Mouse (Mus musculus) brain, embryonic 14.5 days (tissue): Measurements from ENCODE around the gene Clstn3. TPM values are rescaled to one million over a fixed set of nuclear protein-coding genes. Genes with fewer than 3 reads are reported as not detected.
"Not testable (repeated sequence)": the region's sequence is repeated elsewhere in the genome, so short reads cannot be mapped to it uniquely, and the experiment has no call there.

Experiments
- DNase-seq: peaks from one replicate; pipeline ENCODE4 v3.0.0-alpha.2; 2011; ENCODE audit warnings: low read depth
- CTCF ChIP-seq: fragments of 200-500 bp; IDR thresholded peaks from 2 replicates; pipeline ENCODE4 v1.5.1; 2012; ENCODE audit warnings: inconsistent platforms, mild to moderate bottlenecking, moderate library complexity, borderline replicate concordance; ENCODE audit not compliant: insufficient read depth, insufficient read length; ENCODE audit errors: extremely low read depth
- POLR2A ChIP-seq: fragments of 200-500 bp; IDR thresholded peaks from 2 replicates; pipeline ENCODE4 v1.6.1; 2012; ENCODE audit warnings: mild to moderate bottlenecking, inconsistent platforms, borderline replicate concordance; ENCODE audit not compliant: poor library complexity, insufficient read depth, insufficient read length, severe bottlenecking; ENCODE audit errors: extremely low read depth
- polyA plus RNA-seq: library from polyadenylated mRNA; depleted of rRNA; stranded (reverse); fragments of >200 nt; gene quantifications from 2 replicates; pipeline ENCODE4 v1.2.3, GENCODE M21; 2012

Clstn3 gene
- polyA plus RNA-seq, 1 experiment, result 109 TPM

DNA sequence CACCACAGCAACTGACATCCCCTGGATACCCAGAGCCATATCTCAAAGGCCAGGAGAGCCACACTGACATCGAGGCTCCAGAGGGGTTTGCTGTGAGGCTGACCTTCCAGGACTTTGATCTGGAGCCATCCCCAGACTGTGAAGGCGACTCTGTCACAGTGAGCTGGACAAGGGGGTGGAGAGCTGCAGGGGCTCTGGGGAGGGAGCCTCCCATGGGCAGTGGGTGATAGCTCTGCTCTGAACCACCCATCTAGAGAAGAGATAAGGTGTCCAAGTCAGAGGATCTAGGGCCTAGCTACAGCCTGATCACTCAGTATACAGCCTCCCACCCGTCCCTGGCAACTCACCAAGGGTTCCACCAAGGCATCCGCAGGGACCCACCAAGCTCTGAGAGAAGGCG, 29.3 kb upstream of the Clstn3 start:
- TF ChIP-seq POLR2A (no peak), CTCF (no peak)
- DNase-seq, result no peak

DNA sequence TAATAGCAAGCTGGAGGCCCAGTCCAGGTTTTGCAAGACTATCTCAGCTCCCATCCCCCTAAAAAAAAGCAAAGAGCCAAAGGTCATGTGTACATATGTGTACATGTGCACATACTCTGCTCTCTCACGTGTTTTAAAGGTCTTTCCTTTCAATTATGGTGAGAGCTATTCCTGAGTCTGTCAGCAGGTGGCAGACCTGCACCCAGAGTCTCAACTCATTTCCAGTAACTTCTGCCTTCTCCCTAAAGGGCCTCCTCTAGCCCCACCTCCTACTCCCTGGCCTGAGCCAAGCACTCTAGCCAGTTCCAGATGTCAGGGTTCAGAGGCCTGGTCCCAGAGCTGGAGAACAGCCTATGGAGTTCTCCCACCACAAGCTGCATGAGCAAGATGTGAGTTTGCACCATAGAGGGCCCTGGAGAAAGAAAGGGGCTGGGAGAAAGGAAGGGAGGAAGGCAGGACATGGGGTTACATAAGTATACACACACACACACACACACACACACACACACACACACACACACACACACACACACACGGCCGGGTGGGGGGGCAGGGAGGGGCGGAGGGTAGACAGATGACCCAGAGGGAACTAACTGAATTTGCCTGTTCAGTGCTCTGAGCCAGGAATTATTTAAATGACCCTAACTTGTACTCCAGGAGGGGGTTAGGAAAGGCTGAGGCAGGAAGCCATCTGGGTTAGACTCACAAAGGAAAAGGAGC, 28.4 kb upstream of the Clstn3 start, which contains the start of gene C1rl:
Gene C1rl (plus strand): TSS at position 272 of the 720 bp plus-strand sequence.
- TF ChIP-seq CTCF (peak; percentile 66; the same call in 1 of the 2 replicates), POLR2A (no peak)

DNA sequence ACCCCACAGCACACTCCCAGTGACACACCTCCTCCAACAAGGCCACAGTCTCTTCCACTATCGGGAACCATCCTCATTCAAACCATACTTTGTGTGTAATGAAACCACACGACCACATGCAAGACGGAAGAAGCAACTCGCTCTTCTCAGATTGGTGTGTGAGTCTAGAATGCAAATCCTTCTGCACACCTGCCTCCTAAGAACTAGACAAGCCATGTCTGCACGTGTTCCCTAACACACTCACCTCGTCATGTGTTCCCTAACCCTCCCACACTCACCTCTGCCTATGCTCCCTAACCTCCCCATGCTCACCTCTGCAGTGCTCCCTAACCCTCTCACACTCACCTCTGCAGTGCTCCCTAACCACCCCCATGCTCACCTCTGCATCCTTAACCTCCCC, 26.8 kb upstream of the Clstn3 start:
- DNase-seq, result no peak
- TF ChIP-seq POLR2A, result no peak
- TF ChIP-seq CTCF, result no peak

More for the DNA sequence above, 28.4 kb upstream of the Clstn3 start, which contains the start of gene C1rl:
- peak; percentile 60 for DNase-seq

DNA sequence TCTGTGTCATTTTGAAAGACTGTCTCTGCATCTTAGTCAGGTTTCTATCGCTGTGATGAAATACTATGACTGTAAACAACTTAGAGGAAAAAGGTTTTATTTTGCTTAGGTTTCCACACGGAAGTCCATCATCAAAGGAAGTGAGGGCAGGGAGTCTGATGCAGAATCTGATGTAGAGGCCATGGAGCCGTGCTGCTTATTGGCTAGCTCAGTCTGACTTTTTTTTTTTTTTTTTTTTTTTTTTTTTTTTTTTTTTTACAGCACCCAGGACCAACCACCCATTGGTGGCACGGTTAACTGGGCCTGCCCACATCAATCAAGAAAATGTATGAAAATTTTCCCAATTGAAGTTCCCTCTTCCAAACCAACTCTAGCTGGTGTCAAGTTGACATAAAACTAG, 24.4 kb upstream of the Clstn3 start:
- TF ChIP-seq CTCF (no peak), POLR2A (no peak)
- no peak for DNase-seq

DNA sequence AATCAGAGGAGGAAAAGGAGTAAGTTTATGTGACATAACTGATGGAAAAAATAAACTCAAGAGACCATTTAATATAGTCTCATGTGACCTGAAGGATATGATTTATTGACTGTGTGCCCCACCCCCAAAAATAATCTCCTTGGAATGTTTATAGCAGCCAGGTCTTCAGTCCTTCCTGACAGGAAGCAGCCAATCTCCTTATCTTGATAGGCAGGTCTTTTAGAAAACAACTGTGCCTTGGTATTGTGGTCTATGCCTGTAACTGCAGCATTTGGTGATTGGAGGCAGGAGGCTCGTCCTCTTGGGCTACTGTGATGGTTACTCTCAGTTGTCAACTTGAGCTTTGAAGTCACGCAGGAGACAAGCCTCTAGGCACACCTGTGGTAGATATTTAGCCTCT, 22.9 kb upstream of the Clstn3 start:
- no peak for DNase-seq
- TF ChIP-seq POLR2A, result no peak

DNA sequence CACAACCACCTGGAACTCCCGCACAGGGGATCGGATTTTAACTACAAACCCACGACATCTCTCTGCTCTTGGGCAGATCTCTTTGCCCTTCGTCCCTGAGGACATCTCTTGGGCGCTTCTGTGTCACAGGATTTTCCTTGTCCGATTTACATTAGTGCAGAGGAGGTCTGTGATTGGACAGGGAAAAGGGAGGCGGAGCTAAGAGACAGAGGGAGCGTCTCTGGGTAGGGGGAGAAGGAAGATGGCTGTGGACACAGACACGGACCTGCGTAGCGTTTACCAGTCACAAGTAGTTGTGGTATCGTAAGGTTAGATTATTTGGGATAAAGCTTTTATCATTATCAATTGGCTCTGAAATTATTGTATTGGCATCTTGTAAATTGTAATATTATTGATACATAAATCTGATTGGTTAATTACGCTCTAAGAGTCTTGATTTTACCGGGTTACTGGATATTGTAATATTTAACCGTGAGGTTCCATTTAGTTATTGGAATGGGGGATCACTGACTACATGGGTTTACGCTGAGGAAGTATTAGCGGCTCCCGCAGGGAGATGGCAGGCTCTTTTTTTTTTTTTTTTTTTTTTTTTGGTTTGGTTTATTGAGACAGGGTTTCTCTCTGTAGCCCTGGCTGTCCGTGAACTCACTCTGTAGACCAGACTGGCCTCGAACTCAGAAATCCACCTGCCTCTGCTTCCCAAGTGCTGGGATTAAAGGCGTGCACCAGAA, 21.0 kb upstream of the Clstn3 start:
- TF ChIP-seq POLR2A (peak; percentile 20; the same call in 1 of the 2 replicates), CTCF (no peak)
- peak; percentile 84 for DNase-seq

DNA sequence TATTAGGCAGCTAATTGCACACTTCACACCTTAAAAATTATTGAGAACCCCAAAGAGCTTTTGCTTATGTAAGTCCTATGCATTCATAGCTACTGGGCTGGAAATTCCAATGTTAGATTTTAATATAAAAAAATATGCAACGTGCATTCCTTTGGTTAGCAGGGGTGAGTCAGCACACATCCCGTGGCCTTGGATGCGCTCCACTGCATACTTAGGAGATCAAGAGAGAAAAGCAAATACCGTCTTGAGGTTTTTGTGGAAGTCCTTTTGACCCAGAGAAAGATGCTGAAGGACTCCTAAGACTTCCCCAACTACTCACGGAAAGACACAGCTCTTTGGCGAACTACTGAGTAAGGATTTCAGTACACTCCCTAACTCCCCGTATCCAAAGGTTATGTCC, 20.3 kb upstream of the Clstn3 start:
- DNase-seq, result no peak
- TF ChIP-seq POLR2A (no peak), CTCF (no peak)

DNA sequence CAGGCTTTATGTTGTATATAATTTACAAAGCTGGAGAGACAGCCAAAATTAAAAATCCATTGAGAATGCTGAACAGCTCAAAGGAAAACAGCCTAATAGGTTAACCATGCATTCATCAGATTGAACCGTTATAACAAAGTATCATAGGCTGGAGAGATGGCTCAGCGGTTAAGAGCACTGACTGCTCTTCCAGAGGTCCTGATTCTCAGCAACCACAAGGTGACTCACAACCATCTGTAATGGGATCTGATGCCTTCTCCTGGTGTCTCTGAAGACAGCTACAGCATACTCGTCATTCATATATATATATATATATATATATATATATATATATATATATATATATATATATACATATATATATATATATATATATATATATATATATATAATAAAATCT, 19.2 kb upstream of the Clstn3 start:
- not testable (repeated sequence) for DNase-seq

DNA sequence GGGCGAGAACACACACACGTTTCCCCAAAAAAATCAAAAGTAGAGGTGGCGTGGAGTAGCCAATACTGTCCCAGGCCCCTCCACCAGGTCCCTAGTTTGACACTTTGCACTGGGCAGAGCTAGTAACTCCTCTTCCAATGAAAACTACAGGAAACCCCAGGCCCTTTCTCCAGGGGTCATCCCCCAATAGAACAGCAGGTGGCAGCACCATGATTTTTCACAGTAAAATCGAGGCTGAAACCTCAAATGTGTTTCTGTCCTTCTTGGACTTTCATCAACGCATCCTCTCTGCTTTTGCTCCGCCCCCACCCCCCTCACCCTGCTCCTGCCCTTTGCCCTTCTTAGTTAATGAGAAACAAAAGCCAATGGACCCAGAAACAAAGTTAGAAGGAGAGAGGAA, 17.0 kb upstream of the Clstn3 start:
- peak; percentile 49 for DNase-seq
- TF ChIP-seq POLR2A (no peak), CTCF (peak; percentile 68; the same call in 1 of the 2 replicates)

DNA sequence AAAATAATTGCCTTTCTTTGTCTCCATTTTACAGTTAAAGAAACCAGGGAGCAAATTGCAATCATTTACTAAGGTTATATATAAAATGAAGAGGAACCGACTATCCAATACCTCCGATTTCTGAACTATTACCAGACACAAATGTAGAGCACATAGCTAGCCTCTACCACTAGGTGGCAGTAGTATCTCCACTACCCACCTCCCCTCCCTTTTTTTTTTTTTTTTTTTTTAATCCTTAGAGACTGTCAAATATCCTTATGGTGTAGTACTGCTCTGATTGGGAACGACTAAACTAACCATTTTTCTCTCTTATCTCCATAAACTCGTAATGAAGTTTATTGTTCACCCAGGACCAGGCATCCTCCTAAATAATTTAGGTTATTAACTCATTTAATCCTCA, 15.7 kb upstream of the Clstn3 start:
- TF ChIP-seq CTCF, result peak; percentile 51; the same call in 1 of the 2 replicates
- no peak for TF ChIP-seq POLR2A
- DNase-seq, result peak; percentile 64

DNA sequence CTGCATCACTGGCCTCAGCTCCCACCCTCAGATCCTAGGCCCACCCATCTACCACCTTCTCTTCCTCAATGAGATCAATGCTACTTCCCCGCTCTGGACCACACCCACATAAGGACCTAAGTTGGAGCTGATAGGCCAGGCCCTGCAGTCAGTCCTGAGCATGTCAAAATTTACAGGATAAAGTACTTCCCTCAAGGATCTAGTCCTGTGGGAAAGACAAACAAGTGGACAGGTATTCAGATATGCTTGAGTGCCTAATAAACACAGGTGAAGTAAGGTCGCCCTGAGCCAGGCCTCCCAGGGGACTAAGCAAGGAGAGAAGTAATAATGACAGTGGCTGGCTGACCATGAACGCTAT, 15.0 kb upstream of the Clstn3 start:
- no peak for DNase-seq
- TF ChIP-seq CTCF (no peak), POLR2A (no peak)
